Mouse (Mus musculus): Measurements from ENCODE around the gene Usp29. TPM values are rescaled to one million over a fixed set of nuclear protein-coding genes. Genes with fewer than 3 reads are reported as not detected.

Usp29 gene
- total and polyA plus RNA-seq, 3 experiments = not detected

- no peak overlapping the region for H3K4me2 ChIP-seq (ENCODE audit: insufficient read depth, low read depth, poor library complexity, severe bottlenecking)
- DNase-seq (ENCODE audit: extremely low read depth) = no peak
- dilution Hi-C loops (cut with MboI; ENCODE audit: extremely low pct_ligation_motif_present, extremely low pct_unique_long_range_greater_than_20kb, low sequenced_read_pairs) = no loop called here
- no peaks in the 10 kb centered on the region for H3K27me3 ChIP-seq (replicated peaks)
- in situ Hi-C loops (cut with MboI; ENCODE audit: low pct_ligation_motif_present, low pct_unique_long_range_greater_than_20kb, low sequenced_read_pairs) = no loop called here
- no peaks in the 10 kb centered on the region for H3K79me2 ChIP-seq (replicated peaks; ENCODE audit: control insufficient read depth, extremely low read depth, insufficient read depth, poor library complexity, severe bottlenecking)
- H3K4me3 ChIP-seq (replicated peaks in 1 of 3; ENCODE audit: low read depth in 2 of 3, low read length in 2 of 3, poor library complexity in 1 of 3) = no peak overlapping the region
- no peaks in the 10 kb centered on the region for H3K36me3 ChIP-seq (replicated peaks in 1 of 2; ENCODE audit: control insufficient read depth in 1 of 2, insufficient read depth in 1 of 2, low read length in 1 of 2)
- TF ChIP-seq MEF2A (IDR thresholded peaks at IDR 0.05; ENCODE audit: borderline replicate concordance, low read depth, low read length) (no peak), MAZ (IDR thresholded peaks at IDR 0.05; ENCODE audit: low read depth, low read length) (no peak), NELFE (IDR thresholded peaks at IDR 0.05; ENCODE audit: low read depth, low read length) (no peak), JUND (conservative IDR thresholded peaks at IDR 0.05; ENCODE audit: low read depth, low read length) (no peak), POLR2A (IDR thresholded peaks at IDR 0.05; ENCODE audit: low read depth, low read length) (no peak), ELF1 (IDR thresholded peaks at IDR 0.05; ENCODE audit: low read depth, low read length) (no peak), GABPA (IDR thresholded peaks at IDR 0.05; ENCODE audit: insufficient replicate concordance, low read depth, low read length) (no peak), UBTF (IDR thresholded peaks at IDR 0.05; ENCODE audit: low read depth, low read length) (no peak), ZMIZ1 (IDR thresholded peaks at IDR 0.05; ENCODE audit: low read depth, low read length) (no peak), POLR2AphosphoS2 (IDR thresholded peaks at IDR 0.05; ENCODE audit: low read depth, low read length) (no peak), JUN (IDR thresholded peaks at IDR 0.05; ENCODE audit: insufficient read depth, low read depth, low read length) (no peak), EP300 (IDR thresholded peaks at IDR 0.05; ENCODE audit: low read length) (no peak), TBP (conservative IDR thresholded peaks at IDR 0.05; ENCODE audit: low read depth, low read length) (no peak), NRF1 (IDR thresholded peaks at IDR 0.05; ENCODE audit: low read depth, low read length) (no peak), CHD2 (IDR thresholded peaks at IDR 0.05; ENCODE audit: low read length) (no peak), TCF12 (IDR thresholded peaks at IDR 0.05; ENCODE audit: low read depth, low read length) (no peak), PAX5 (IDR thresholded peaks at IDR 0.05; ENCODE audit: low read length) (no peak)
- no peak overlapping the region for H3K9ac ChIP-seq (ENCODE audit: insufficient read depth, low read depth)
- peaks cover 18% of the 10 kb centered on the region for H3K9me3 ChIP-seq (replicated peaks; ENCODE audit: low read length)
- H3K27ac ChIP-seq (ENCODE audit: insufficient read depth, low read depth) = no peak overlapping the region
- no peaks in the 10 kb centered on the region for H3K4me1 ChIP-seq (ENCODE audit: control insufficient read depth in 1 of 2, insufficient read depth in 2 of 2)
Measured at GRCm38 (mm10) chr7:6874448-6874847, 144.1 kb downstream of the Usp29 start.

GRCm38 (mm10) chr7:6878202-6878601 lies 147.8 kb downstream of the Usp29 start:
- in situ Hi-C loops (cut with MboI; ENCODE audit: low pct_ligation_motif_present, low pct_unique_long_range_greater_than_20kb, low sequenced_read_pairs) (no loop called here), dilution Hi-C loops (cut with MboI; ENCODE audit: extremely low pct_ligation_motif_present, extremely low pct_unique_long_range_greater_than_20kb, low sequenced_read_pairs) (no loop called here)
- Histone ChIP-seq H3K9me3 (replicated peaks; ENCODE audit: low read length) (peaks cover 21% of the 10 kb centered on the region), H3K4me3 (replicated peaks in 1 of 3; ENCODE audit: low read depth in 2 of 3, low read length in 2 of 3, poor library complexity in 1 of 3) (no peak overlapping the region), H3K4me2 (ENCODE audit: insufficient read depth, low read depth, poor library complexity, severe bottlenecking) (no peak overlapping the region), H3K9ac (ENCODE audit: insufficient read depth, low read depth) (no peak overlapping the region), H3K27me3 (replicated peaks) (no peaks in the 10 kb centered on the region), H3K79me2 (replicated peaks; ENCODE audit: control insufficient read depth, extremely low read depth, insufficient read depth, poor library complexity, severe bottlenecking) (no peaks in the 10 kb centered on the region), H3K36me3 (replicated peaks in 1 of 2; ENCODE audit: control insufficient read depth in 1 of 2, insufficient read depth in 1 of 2, low read length in 1 of 2) (no peaks in the 10 kb centered on the region), H3K27ac (ENCODE audit: insufficient read depth, low read depth) (no peak overlapping the region), H3K4me1 (ENCODE audit: control insufficient read depth in 1 of 2, insufficient read depth in 2 of 2) (no peaks in the 10 kb centered on the region)
- DNase-seq (ENCODE audit: extremely low read depth) = no peak
- no peak for TF ChIP-seq BHLHE40 (IDR thresholded peaks at IDR 0.05; ENCODE audit: low read depth, low read length)
- TF ChIP-seq ZNF384 (IDR thresholded peaks at IDR 0.05; ENCODE audit: low read depth, low read length) = no peak
- no peak for TF ChIP-seq ELF1 (IDR thresholded peaks at IDR 0.05; ENCODE audit: low read depth, low read length)
- TF ChIP-seq GABPA (IDR thresholded peaks at IDR 0.05; ENCODE audit: insufficient replicate concordance, low read depth, low read length) = no peak
- TF ChIP-seq CHD1 (IDR thresholded peaks at IDR 0.05; ENCODE audit: low read depth, low read length) = no peak
- no peak for TF ChIP-seq MAFK (IDR thresholded peaks at IDR 0.05; ENCODE audit: insufficient replicate concordance, low read length)
- TF ChIP-seq MAZ (IDR thresholded peaks at IDR 0.05; ENCODE audit: low read depth, low read length) = no peak
- no peak for TF ChIP-seq ETS1 (conservative IDR thresholded peaks at IDR 0.05; ENCODE audit: low read depth, low read length)
- no peak for TF ChIP-seq SIN3A (IDR thresholded peaks at IDR 0.05; ENCODE audit: low read length)
- no peak for TF ChIP-seq MYC (IDR thresholded peaks at IDR 0.05; ENCODE audit: low read depth, low read length)
- no peak for TF ChIP-seq ZMIZ1 (IDR thresholded peaks at IDR 0.05; ENCODE audit: low read depth, low read length)
- TF ChIP-seq ZKSCAN1 (IDR thresholded peaks at IDR 0.05; ENCODE audit: borderline replicate concordance, low read depth, low read length) = no peak
- TF ChIP-seq MXI1 (IDR thresholded peaks at IDR 0.05; ENCODE audit: low read depth, low read length) = no peak
- TF ChIP-seq MAX (IDR thresholded peaks at IDR 0.05; ENCODE audit: low read length) = no peak
- no peak for TF ChIP-seq MEF2A (IDR thresholded peaks at IDR 0.05; ENCODE audit: borderline replicate concordance, low read depth, low read length)
- no peak for TF ChIP-seq EP300 (IDR thresholded peaks at IDR 0.05; ENCODE audit: low read length)
- no peak for TF ChIP-seq CTCF (conservative IDR thresholded peaks at IDR 0.05 in 1 of 2, IDR thresholded peaks at IDR 0.05 in 1 of 2; ENCODE audit: low read depth in 2 of 2, low read length in 2 of 2)
- no peak for TF ChIP-seq KAT2A (IDR thresholded peaks at IDR 0.05; ENCODE audit: insufficient replicate concordance, low read length)
- no peak for TF ChIP-seq USF2 (conservative IDR thresholded peaks at IDR 0.05; ENCODE audit: low read depth, low read length)
- no peak for TF ChIP-seq ZC3H11A (IDR thresholded peaks at IDR 0.05; ENCODE audit: low read depth, low read length)

Measured in CH12.LX (cell line).